Mouse (Mus musculus) thymus, adult 2 months (tissue): ENCODE data around the gene Mrpl10.

Experiments used
- CTCF ChIP-seq: fragments of 200-500 bp; IDR thresholded peaks from 2 replicates; pipeline ENCODE4 v1.5.1; 2012; ENCODE audit warnings: mild to moderate bottlenecking, control low read depth, low read length, moderate library complexity, borderline replicate concordance; ENCODE audit not compliant: control insufficient read depth, poor library complexity, insufficient read depth; ENCODE audit errors: extremely low read depth
- POLR2A ChIP-seq: fragments of 200-500 bp; IDR thresholded peaks from 2 replicates; pipeline ENCODE4 v1.6.1; 2012; ENCODE audit warnings: mild to moderate bottlenecking, low read length, control low read depth, moderate library complexity; ENCODE audit not compliant: control insufficient read depth, poor library complexity, insufficient read depth; ENCODE audit errors: extremely low read depth

DNA sequence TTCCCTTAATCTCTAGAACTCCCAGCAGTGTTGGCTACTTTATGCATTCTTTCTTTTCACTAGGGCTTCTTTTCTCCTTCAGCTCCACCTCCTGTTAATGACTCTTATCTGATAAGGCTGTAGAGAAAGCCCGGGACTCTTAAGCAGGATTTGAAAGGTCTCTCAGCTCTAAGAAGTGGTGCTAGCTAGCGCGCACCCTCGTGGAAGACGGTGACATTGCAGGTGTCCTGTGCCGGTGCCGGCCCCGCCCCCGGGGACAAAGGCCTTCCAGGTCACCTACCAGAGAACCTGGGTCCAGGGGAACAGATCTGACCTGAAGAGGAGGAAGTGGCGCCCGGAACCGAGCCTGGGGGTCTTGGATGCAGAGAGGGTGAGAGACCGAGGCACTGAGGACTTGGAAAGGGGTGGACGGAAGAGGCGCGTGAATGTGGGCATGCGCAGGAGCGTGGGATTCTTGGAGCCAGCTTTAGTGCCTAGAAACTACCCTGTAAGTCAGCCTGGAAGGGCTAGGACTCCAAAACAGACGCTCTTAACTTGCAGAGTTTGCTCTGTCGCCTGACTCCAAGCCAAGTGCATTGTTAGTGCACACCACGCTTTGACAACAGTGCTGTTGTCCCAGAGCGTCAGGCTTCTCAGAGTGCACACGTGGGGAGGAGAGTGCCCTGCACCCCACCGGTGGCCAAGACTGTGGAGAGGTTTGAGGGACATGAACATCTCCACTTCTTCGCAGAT is 11.5 kb upstream of the Mrpl10 start, which contains the start of gene Scrn2:
- TF ChIP-seq CTCF (peak; percentile 95), POLR2A (no peak)
